Mouse (Mus musculus) embryonic fibroblast, embryonic 13.5 days (primary cell): ENCODE data around the gene Nkain2. TPM values are rescaled to one million over a fixed set of nuclear protein-coding genes. Genes with fewer than 3 reads are reported as not detected.
A peak's percentile ranks its signal among the peaks of the same experiment; 100 is the strongest.

Source experiments
- H3K27ac ChIP-seq: 2 replicates; pipeline ENCODE4 v1.5.1; 2012; ENCODE audit warnings: low read length, control low read depth, inconsistent platforms; ENCODE audit not compliant: insufficient read depth
- H3K4me1 ChIP-seq: 2 replicates; pipeline ENCODE4 v1.6.1; 2011; ENCODE audit warnings: low read length; ENCODE audit not compliant: control insufficient read depth, insufficient read depth
- H3K4me3 ChIP-seq: 2 replicates; pipeline ENCODE4 v1.5.1; 2011; ENCODE audit warnings: mild to moderate bottlenecking, control low read depth, low read length; ENCODE audit not compliant: insufficient read depth
- CTCF ChIP-seq: IDR thresholded peaks from 2 replicates; pipeline ENCODE4 v1.5.1; 2011; ENCODE audit warnings: mild to moderate bottlenecking, control low read depth, low read length, moderate library complexity, borderline replicate concordance; ENCODE audit not compliant: insufficient read depth
- POLR2A ChIP-seq: IDR thresholded peaks from 2 replicates; pipeline ENCODE4 v1.6.1; 2011; ENCODE audit warnings: low read depth, mild to moderate bottlenecking, control low read depth, low read length, moderate library complexity
- polyA plus RNA-seq: library from polyadenylated mRNA; stranded (reverse); fragments of >200 nt; gene quantifications from 2 replicates; pipeline ENCODE4 v1.2.4, GENCODE M21; 2011; ENCODE audit warnings: low read depth; ENCODE audit not compliant: missing spikeins, insufficient read length

Gene Nkain2
- 2.2 TPM in 1 of 2 replicates, not detected in the other for polyA plus RNA-seq

DNA sequence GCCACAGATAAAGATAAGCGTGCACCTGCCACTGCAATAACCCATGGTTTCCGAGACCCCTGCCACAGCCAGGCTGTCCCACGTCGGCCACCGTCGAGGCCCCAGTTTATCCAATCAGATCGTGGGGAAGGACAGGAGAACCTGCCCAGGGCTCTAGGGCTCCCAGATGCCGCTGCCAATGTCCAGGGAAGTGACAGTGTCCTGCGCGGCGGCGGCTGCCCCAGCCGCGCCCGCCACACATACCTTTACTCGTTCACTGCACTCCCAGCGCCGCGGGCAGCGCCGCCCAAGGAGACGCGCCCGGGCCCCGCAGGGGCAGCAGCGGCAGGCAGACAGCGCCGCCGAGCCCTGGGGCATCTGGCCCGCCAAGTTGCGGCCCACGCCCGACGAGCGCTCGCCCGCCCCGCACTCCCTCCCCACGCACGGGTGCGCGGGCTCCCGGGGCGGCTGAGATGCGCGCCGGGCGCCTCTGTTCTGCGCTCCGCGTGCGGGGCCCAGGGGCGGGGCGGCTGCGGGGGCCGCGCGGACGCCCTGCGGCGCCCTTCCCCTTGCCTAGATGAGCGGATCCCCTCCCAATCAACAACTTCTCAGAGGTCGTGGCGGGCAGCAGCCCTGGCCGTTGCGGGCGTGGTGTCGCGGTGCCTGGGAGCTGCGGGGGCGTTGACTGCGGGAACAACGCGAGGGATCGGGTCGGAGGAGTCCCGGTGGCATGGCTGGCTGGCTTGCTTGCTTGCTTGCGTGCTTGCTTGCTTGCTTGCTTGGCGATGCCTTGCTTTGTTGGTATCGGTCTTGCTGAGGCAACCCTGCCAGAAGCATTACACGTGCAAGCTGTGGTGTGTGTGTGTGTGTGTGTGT is at the start of gene Nkain2:
Nkain2 (minus strand) TSS at position 811 of the 855 bp plus-strand sequence.
- TF ChIP-seq CTCF (no peak), POLR2A (no peak)
- peak within 1 kb of the TSS; percentile 55 for H3K4me3 ChIP-seq

GRCm38 (mm10) chr10:32939853-32940252 is 49.6 kb upstream of the Nkain2 start:
- TF ChIP-seq POLR2A (no peak), CTCF (no peak)
- Histone ChIP-seq H3K4me3 (no peak overlapping the region), H3K27ac (no peak overlapping the region), H3K4me1 (no peaks in the 10 kb centered on the region)

More for the DNA sequence above, at the start of gene Nkain2:
- Histone ChIP-seq H3K27ac (no peak within 1 kb of the TSS), H3K4me1 (no peaks in the 10 kb centered on the region)

- TF ChIP-seq CTCF (no peak), POLR2A (no peak)
- no peak overlapping the region for H3K4me3 ChIP-seq
- no peaks in the 10 kb centered on the region for H3K4me1 ChIP-seq
- H3K27ac ChIP-seq: no peak overlapping the region
These were observed 4.8 kb upstream of the Nkain2 start for GRCm38 (mm10) chr10:32895093-32895492.

DNA sequence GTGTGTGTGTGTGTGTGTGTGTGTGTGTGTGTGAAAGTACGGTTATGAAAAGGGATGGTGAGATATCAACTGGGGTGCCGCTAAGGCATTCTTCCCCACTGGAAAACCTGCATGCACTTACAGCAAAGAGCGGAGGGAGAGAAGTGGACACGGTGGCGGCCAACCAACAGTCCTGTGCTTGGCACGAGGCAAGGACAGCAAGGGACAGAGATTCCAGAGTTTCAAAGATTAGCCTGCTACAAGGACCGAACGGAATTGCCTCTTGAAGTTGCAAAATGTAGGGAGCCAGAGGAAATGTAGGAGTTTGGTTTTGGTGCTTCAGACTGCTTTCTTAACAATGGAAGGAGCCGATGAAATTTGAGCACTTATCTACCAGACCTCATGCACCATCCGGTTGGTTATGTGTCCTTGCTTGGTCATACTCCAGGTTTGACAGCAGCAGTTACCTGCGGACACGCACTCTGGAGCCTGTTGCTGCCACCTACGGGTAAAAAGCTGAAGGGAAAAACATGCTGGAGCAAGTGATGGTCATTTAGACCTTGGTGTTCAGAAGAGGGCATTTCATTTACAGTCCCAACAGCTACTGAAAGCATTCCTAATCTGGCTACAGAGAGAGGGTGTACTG is 357 bp upstream of the Nkain2 start:
- Histone ChIP-seq H3K4me1 (no peaks in the 10 kb centered on the region), H3K4me3 (peak overlapping the region; percentile 55), H3K27ac (no peak overlapping the region)
- no peak for TF ChIP-seq POLR2A
- peak; percentile 67; the same call in 1 of the 2 replicates for TF ChIP-seq CTCF

DNA sequence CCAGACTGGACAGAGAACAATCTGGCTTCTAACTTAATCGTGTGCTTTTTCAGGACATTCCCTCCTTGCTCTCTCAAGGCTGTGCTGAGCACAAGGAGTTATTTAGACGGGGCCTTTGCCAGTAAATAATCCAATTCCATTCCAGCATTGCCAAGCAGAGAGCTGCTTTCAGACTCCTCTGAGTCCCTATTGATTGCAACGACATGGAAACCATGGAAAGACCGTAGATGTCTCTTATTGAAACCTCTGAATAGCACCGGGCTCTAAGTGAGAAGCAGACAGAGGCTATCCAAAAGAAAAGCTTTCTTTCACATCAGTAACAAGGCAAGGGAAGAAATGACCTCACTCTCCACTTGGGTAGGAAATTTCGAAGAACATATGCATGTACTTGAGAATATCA is 8.3 kb downstream of the Nkain2 start:
- Histone ChIP-seq H3K27ac (no peak overlapping the region), H3K4me3 (no peak overlapping the region), H3K4me1 (no peaks in the 10 kb centered on the region)
- TF ChIP-seq CTCF: no peak
- TF ChIP-seq POLR2A: no peak

GRCm38 (mm10) chr10:32870691-32871406 is 19.4 kb downstream of the Nkain2 start:
- Histone ChIP-seq H3K4me1 (no peaks in the 10 kb centered on the region), H3K4me3 (no peak overlapping the region), H3K27ac (no peak overlapping the region)
- TF ChIP-seq POLR2A: no peak

- Histone ChIP-seq H3K27ac (no peak overlapping the region), H3K4me1 (no peaks in the 10 kb centered on the region), H3K4me3 (no peak overlapping the region)
- TF ChIP-seq CTCF (no peak), POLR2A (no peak)
These were observed 20.7 kb downstream of the Nkain2 start for GRCm38 (mm10) chr10:32869541-32869940.

GRCm38 (mm10) chr10:32815210-32815883 is 74.9 kb downstream of the Nkain2 start:
- no peak for TF ChIP-seq CTCF
- TF ChIP-seq POLR2A: no peak
- no peaks in the 10 kb centered on the region for H3K4me1 ChIP-seq
- H3K4me3 ChIP-seq: no peak overlapping the region
- no peak overlapping the region for H3K27ac ChIP-seq

- H3K4me1 ChIP-seq: no peaks in the 10 kb centered on the region
- no peak overlapping the region for H3K4me3 ChIP-seq
- TF ChIP-seq POLR2A (no peak), CTCF (no peak)
- no peak overlapping the region for H3K27ac ChIP-seq
These were observed 94.0 kb downstream of the Nkain2 start for GRCm38 (mm10) chr10:32796215-32796614.

DNA sequence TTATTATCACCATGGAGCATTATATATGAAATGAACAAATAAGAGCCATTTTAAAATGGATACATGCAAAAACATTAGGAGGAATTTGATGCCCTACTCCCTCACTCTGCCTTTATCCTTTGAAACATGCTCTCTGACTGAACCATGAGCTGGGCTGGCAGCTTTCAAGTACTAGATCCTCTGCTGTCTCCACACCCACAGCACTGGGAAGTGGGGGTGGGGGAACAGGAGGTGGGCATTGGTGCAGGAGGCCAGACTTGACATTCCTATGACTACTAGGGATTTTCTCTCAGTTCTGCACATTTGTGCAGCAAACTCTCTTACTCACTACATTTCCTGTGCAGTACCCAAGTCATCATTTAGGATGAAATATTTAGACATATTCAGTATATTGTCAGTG is 99.7 kb downstream of the Nkain2 start:
- no peaks in the 10 kb centered on the region for H3K4me1 ChIP-seq

More for the DNA sequence above, 99.7 kb downstream of the Nkain2 start:
- no peak overlapping the region for H3K27ac ChIP-seq
- TF ChIP-seq CTCF (no peak), POLR2A (no peak)
- H3K4me3 ChIP-seq: no peak overlapping the region
